Mouse (Mus musculus) forebrain, embryonic 15.5 days (tissue): ENCODE results near the gene Rnf144b. TPM values are rescaled to one million over a fixed set of nuclear protein-coding genes. Genes with fewer than 3 reads are reported as not detected.

Experiments used
- ATAC-seq: fragments of 200-750 bp; cut with Nextera tagmentation; replicated peaks from 2 replicates; pipeline ENCODE4 v1.8.0; 2017; ENCODE audit warnings: mild to moderate bottlenecking, moderate TSS enrichment, moderate library complexity
- H3K27ac ChIP-seq: fragments of 300-500 bp; sonication (generic); replicated peaks from 2 replicates; pipeline ENCODE4 v1.5.1; 2015; ENCODE audit warnings: mild to moderate bottlenecking, inconsistent platforms
- H3K27me3 ChIP-seq: fragments of 300-500 bp; sonication (generic); 2 replicates; pipeline ENCODE4 v1.6.1; 2015; ENCODE audit warnings: inconsistent platforms
- H3K36me3 ChIP-seq: fragments of 300-500 bp; sonication (generic); 2 replicates; pipeline ENCODE4 v1.6.1; 2015; ENCODE audit warnings: mild to moderate bottlenecking, inconsistent platforms
- H3K4me1 ChIP-seq: fragments of 300-500 bp; sonication (generic); 2 replicates; pipeline ENCODE4 v1.6.1; 2015; ENCODE audit warnings: inconsistent platforms
- H3K4me2 ChIP-seq: fragments of 300-500 bp; sonication (generic); replicated peaks from 2 replicates; pipeline ENCODE4 v1.6.1; 2015; ENCODE audit warnings: mild to moderate bottlenecking, inconsistent platforms
- H3K4me3 ChIP-seq: fragments of 300-500 bp; sonication (generic); 2 replicates; pipeline ENCODE4 v1.5.1; 2015; ENCODE audit warnings: mild to moderate bottlenecking, inconsistent platforms
- H3K9ac ChIP-seq: fragments of 300-500 bp; sonication (generic); replicated peaks from 2 replicates; pipeline ENCODE4 v1.6.1; 2015; ENCODE audit warnings: mild to moderate bottlenecking, inconsistent platforms
- H3K9me3 ChIP-seq: fragments of 300-500 bp; sonication (generic); 2 replicates; pipeline ENCODE4 v1.6.1; 2016; ENCODE audit warnings: inconsistent platforms
- WGBS: fragments of 180-500 bp; shearing (Covaris S2); methylation state at CpG from one replicate; pipeline ENCODE4 v1.1.7; 2015; ENCODE audit warnings: mixed read lengths; 5-methylcytosine and 5-hydroxymethylcytosine counted together
- polyA plus RNA-seq: library from polyadenylated mRNA; unstranded; fragments of >200 nt; fragmentation: Nextera tagmentation; extraction: Ambion mirVana; gene quantifications from 2 replicates; pipeline ENCODE4 v1.2.1, GENCODE M21; 2015

Gene Rnf144b
- polyA plus RNA-seq, 1 experiment from 2014 or later: 0.37 TPM

DNA sequence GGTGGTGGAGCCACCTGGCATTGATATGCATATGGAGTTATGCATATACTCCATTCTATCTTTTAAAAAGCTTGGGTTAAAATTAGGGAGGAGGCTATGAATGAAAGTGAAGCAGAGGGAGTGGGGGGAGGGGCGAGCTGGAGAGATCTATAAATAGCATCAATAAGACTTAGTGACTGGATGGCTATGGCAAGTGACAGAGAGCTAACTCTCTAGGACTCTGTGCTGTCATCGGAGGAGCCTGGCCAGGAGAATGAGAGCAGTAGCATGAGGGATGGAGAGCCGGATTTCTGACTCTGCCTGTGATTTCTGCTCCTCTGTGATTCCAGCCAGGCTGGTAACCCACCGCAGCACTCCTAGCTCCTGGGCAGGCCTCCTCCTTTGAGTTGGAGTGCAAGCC is 6.6 kb downstream of the Rnf144b start:
- H3K4me1 ChIP-seq: no peaks in the 10 kb centered on the region
- no peak overlapping the region for H3K9ac ChIP-seq
- 70% methylated on average over 4 of the region's 4 CpGs for WGBS
- H3K4me2 ChIP-seq: no peak overlapping the region
- no peak for ATAC-seq
- no peaks in the 10 kb centered on the region for H3K36me3 ChIP-seq
- H3K9me3 ChIP-seq: no peaks in the 10 kb centered on the region
- H3K27ac ChIP-seq: no peak overlapping the region
- no peak overlapping the region for H3K4me3 ChIP-seq
- H3K27me3 ChIP-seq: no peaks in the 10 kb centered on the region

DNA sequence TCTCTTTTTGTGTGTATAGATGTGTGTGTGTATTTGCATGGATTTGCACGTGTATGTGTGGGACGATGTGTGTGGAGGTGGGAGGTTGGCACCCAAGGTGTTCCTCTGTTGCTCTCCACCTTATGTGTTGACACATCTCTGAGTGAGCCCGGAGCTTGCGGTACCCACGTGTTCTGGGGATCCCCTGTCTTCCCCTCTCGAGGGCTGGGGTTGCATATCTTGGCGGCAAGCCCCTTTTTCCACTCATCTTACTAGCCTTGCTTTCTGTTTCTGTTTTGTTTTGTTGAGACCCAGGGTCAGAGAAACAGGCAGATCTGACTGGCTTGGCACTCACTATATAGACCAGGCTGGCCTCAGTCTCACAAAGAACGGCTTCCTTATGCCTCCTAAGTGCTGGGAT is 10.6 kb downstream of the Rnf144b start:
- Histone ChIP-seq H3K9me3 (no peaks in the 10 kb centered on the region), H3K4me3 (no peak overlapping the region), H3K9ac (no peak overlapping the region), H3K4me2 (no peak overlapping the region), H3K27ac (no peak overlapping the region), H3K36me3 (no peaks in the 10 kb centered on the region), H3K4me1 (no peaks in the 10 kb centered on the region), H3K27me3 (no peaks in the 10 kb centered on the region)
- WGBS: 82% methylated on average over 8 of the region's 8 CpGs
- ATAC-seq: no peak

DNA sequence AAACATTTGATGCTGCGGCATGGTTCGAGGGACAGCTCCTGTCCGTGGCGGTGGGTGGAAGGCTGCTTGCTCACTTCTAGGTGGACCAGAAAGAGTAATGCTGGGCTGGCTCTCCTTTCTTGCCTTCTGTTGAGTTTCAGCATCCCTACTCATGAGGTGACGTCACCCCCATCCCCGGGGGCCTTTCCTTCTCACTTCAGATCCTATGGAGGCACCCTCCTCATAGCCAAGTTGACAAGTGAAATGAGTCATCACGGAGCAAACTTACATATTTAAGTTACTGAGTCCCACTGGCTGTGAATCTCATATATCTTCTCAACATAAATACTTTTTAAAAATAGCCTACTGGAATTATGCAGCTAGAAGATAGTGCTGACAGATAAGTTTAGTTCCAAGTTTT is 12.4 kb downstream of the Rnf144b start:
- Histone ChIP-seq H3K9ac (no peak overlapping the region), H3K9me3 (peaks cover 7% of the 10 kb centered on the region; the same call in 1 of the 2 replicates), H3K36me3 (no peaks in the 10 kb centered on the region), H3K27me3 (no peaks in the 10 kb centered on the region), H3K4me3 (no peak overlapping the region), H3K4me1 (no peaks in the 10 kb centered on the region), H3K4me2 (no peak overlapping the region), H3K27ac (no peak overlapping the region)
- no peak for ATAC-seq
- WGBS: 95% methylated on average over 7 of the region's 7 CpGs

DNA sequence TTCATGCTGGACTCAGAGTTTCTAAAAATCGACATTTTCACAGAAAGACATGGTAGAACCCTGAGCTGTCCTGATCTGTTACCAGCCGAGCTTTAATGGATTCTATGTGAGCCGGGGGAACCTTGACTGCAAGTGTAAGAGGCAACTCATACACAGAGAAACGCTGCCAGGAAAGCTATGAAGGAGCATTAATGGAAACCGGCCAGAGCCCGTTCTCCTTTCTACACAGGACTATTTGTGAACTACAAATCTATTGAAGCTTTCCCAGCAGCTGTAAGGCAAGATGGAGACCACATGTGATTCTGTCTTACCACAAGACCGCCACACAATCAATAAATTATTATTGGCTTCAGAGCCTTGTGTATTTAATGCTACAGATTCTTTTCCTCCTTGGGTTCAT is 13.3 kb downstream of the Rnf144b start:
- no peaks in the 10 kb centered on the region for H3K27me3 ChIP-seq
- WGBS: 95% methylated on average over 7 of the region's 7 CpGs
- no peak overlapping the region for H3K9ac ChIP-seq
- no peak for ATAC-seq
- H3K9me3 ChIP-seq: peaks cover 7% of the 10 kb centered on the region; the same call in 1 of the 2 replicates
- no peaks in the 10 kb centered on the region for H3K36me3 ChIP-seq
- no peaks in the 10 kb centered on the region for H3K4me1 ChIP-seq
- H3K27ac ChIP-seq: no peak overlapping the region
- no peak overlapping the region for H3K4me2 ChIP-seq
- no peak overlapping the region for H3K4me3 ChIP-seq

DNA sequence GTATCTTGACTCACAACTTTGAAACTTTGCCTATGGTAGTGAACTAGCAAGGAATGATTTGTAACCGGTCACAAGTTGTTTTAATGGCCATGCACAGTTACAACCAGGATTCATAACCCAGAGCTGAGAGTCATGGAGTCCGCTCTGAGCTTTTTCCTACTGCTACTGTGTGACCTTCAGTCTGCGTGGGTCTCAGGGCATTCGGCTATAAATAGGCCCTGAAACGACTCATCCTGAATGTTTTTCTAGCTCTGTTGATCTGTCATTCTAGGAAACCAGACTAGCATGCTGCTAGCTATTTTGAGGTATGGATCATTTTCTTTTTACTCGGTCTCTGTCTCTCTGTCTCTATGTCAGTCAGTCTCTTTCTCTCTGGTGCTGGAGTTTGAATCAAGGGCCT is 20.3 kb downstream of the Rnf144b start:
- ATAC-seq: no peak
- no peak overlapping the region for H3K4me2 ChIP-seq
- H3K36me3 ChIP-seq: no peaks in the 10 kb centered on the region
- H3K27ac ChIP-seq: no peak overlapping the region
- no peaks in the 10 kb centered on the region for H3K27me3 ChIP-seq
- 84% methylated on average over 6 of the region's 6 CpGs for WGBS
- no peak overlapping the region for H3K9ac ChIP-seq
- H3K4me3 ChIP-seq: no peak overlapping the region
- no peaks in the 10 kb centered on the region for H3K4me1 ChIP-seq
- H3K9me3 ChIP-seq: peaks cover 7% of the 10 kb centered on the region; the same call in 1 of the 2 replicates

DNA sequence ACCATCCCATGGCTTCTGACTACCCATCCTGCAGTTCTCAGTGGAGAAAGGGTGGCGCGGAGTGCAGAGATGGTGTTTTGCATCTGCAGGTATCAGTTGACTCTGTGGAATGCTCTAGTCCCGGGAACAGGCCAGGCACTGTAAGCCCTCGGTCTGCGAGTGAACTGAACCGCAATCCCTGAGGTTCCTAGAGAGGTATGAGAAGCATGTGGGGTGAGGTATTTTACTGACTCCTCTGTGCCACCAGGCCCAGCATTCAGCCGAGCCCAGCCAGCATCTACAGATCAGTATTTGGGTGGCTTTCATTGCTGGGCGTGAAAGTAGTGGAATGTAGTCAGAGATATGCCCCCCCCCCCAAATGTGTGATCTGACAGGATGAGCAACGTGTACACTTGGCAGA is 23.5 kb downstream of the Rnf144b start:
- ATAC-seq: no peak
- Histone ChIP-seq H3K27me3 (no peaks in the 10 kb centered on the region), H3K36me3 (no peaks in the 10 kb centered on the region), H3K4me1 (no peaks in the 10 kb centered on the region), H3K4me2 (no peak overlapping the region), H3K9ac (no peak overlapping the region), H3K4me3 (no peak overlapping the region), H3K9me3 (no peaks in the 10 kb centered on the region), H3K27ac (no peak overlapping the region)
- WGBS: 83% methylated on average over 9 of the region's 9 CpGs

DNA sequence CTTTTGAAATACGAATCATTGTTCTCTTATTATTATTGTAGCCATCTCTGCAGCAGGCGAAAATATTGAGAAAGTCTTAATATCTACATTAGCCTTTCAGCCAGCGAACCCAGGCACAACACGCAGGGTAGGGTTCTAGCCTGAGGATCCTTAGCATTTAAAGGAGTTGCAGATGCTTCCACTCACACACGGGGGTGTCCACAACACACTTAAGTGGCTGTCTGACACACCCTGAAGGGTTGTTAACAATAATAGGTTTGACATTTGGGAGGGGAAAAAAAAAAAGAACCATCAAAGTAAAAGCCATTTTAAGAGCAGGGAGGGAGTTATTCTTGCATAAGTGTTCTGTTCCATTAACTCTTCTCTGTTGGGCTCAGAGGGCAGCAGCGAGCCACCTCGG is 23.9 kb downstream of the Rnf144b start:
- no peaks in the 10 kb centered on the region for H3K27me3 ChIP-seq
- no peak overlapping the region for H3K4me2 ChIP-seq
- H3K4me1 ChIP-seq: no peaks in the 10 kb centered on the region
- no peak overlapping the region for H3K9ac ChIP-seq
- no peak overlapping the region for H3K27ac ChIP-seq
- H3K9me3 ChIP-seq: no peaks in the 10 kb centered on the region
- H3K4me3 ChIP-seq: no peak overlapping the region
- ATAC-seq: no peak
- no peaks in the 10 kb centered on the region for H3K36me3 ChIP-seq
- WGBS: 78% methylated on average over 7 of the region's 7 CpGs

DNA sequence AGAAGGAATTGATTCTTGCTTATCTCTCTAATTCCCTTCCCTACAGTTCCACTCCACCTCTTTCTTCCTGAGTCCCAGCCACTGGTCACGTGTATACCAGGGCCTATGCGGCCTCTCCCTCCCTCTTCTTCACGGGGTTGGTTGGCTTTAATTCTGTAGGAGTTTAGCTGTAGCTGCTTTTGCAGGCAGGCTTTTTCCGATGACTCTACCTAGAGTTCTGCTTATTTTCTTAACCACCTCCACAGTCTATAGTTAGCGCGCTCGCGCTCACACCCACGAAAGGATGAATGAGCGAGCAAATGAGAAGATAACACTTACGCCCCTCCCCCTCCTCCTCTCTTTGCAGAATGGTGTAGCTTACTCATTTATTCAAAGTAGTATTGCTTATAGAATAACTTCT is 26.1 kb downstream of the Rnf144b start:
- Histone ChIP-seq H3K27me3 (no peaks in the 10 kb centered on the region), H3K9ac (no peak overlapping the region), H3K27ac (no peak overlapping the region), H3K4me3 (no peak overlapping the region), H3K4me2 (no peak overlapping the region), H3K4me1 (no peaks in the 10 kb centered on the region), H3K36me3 (no peaks in the 10 kb centered on the region), H3K9me3 (no peaks in the 10 kb centered on the region)
- WGBS: 63% methylated on average over 11 of the region's 11 CpGs
- no peak for ATAC-seq

DNA sequence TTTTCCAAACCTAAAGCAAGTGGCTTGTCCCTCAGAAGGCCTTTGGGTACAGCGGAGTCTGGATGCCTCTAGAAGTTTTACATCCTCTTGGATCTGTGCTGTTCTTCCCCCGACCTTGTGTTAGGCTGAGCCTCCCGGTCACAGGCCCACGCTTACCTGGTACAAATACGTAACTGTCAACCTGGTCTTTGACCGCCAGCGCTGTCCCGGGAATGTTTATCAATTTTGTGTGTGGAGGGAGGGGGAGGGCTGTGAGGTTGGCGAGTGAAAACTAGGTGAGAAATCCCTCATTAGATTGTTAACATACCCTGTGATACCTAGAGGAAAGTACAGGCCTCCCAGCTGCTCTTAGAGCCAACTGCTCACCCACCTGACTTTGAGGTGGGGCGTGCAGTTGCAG is 27.5 kb downstream of the Rnf144b start:
- ATAC-seq: no peak
- Histone ChIP-seq H3K4me3 (no peak overlapping the region), H3K36me3 (no peaks in the 10 kb centered on the region), H3K4me1 (no peaks in the 10 kb centered on the region), H3K9me3 (no peaks in the 10 kb centered on the region), H3K4me2 (no peak overlapping the region), H3K27ac (no peak overlapping the region), H3K27me3 (no peaks in the 10 kb centered on the region), H3K9ac (no peak overlapping the region)
- 95% methylated on average over 10 of the region's 10 CpGs for WGBS

DNA sequence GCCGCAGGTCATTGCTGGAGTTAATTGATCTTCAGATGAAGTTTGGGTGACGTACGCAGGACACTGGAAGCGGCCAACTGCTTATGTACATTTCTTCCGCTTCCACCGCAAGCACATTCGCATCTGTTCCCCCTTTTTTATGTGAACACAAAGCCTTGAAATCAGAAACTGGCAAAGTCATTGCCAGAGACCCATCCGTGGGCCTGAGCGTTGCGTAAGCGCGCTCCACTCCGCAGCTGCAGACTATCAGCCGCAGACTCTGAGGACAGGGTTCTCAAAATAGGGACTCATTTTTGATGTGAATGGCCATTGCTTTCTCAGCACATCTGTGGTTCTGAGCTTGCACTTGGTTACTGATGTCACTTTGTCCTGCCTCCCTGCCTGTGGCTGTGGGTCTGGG is 28.6 kb downstream of the Rnf144b start:
- H3K9ac ChIP-seq: no peak overlapping the region
- no peak overlapping the region for H3K27ac ChIP-seq
- H3K4me2 ChIP-seq: no peak overlapping the region
- WGBS: 91% methylated on average over 14 of the region's 14 CpGs
- no peak for ATAC-seq
- no peaks in the 10 kb centered on the region for H3K9me3 ChIP-seq
- no peak overlapping the region for H3K4me3 ChIP-seq
- no peaks in the 10 kb centered on the region for H3K27me3 ChIP-seq
- H3K36me3 ChIP-seq: no peaks in the 10 kb centered on the region
- H3K4me1 ChIP-seq: no peaks in the 10 kb centered on the region

DNA sequence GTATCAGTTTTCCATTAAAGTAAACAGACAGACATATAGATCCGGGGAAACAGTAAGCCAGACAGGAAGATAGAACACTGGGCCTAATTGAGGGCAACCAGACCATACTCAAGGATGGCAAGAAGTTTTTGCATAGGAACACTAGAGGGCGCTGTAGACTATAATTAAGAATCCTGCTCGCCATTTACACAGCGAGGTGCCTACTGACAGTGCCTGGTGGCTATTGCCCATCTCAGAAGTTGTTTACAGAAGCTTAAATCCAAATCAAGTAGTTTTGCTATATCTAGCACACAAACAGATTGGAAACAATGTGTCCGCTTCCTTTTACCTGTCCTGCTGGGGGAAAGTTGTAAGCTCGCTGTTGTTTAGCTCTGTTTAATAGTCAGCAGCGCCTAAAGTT is 29.9 kb downstream of the Rnf144b start:
- Histone ChIP-seq H3K4me1 (no peaks in the 10 kb centered on the region), H3K4me3 (no peak overlapping the region), H3K27me3 (no peaks in the 10 kb centered on the region), H3K36me3 (no peaks in the 10 kb centered on the region), H3K4me2 (no peak overlapping the region), H3K9me3 (no peaks in the 10 kb centered on the region), H3K9ac (no peak overlapping the region), H3K27ac (no peak overlapping the region)
- peak; percentile 78 for ATAC-seq
- WGBS: 26% methylated on average over 7 of the region's 7 CpGs

DNA sequence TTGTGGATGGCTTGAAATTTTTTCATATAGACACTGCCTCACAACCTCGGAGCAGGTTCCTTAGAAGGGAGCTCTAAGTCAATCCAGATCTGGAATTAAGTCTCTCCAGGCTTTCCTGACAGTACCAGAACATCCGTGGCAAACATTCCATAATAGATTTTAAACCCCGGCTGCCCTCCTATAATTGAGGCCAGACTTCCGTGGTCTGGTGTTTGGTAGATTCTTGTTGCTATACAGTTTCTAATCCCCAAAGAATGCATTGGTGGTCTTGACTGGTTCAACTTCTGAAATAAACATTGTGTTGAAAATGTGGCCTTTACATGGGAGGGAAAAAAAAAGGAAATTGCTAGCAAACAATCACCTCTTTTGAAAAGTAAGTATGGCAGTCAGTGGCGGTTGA is 30.8 kb downstream of the Rnf144b start:
- Histone ChIP-seq H3K4me3 (no peak overlapping the region), H3K27ac (no peak overlapping the region), H3K9me3 (no peaks in the 10 kb centered on the region), H3K4me2 (no peak overlapping the region), H3K27me3 (no peaks in the 10 kb centered on the region), H3K36me3 (no peaks in the 10 kb centered on the region), H3K4me1 (no peaks in the 10 kb centered on the region), H3K9ac (no peak overlapping the region)
- 73% methylated on average over 5 of the region's 5 CpGs for WGBS
- no peak for ATAC-seq

DNA sequence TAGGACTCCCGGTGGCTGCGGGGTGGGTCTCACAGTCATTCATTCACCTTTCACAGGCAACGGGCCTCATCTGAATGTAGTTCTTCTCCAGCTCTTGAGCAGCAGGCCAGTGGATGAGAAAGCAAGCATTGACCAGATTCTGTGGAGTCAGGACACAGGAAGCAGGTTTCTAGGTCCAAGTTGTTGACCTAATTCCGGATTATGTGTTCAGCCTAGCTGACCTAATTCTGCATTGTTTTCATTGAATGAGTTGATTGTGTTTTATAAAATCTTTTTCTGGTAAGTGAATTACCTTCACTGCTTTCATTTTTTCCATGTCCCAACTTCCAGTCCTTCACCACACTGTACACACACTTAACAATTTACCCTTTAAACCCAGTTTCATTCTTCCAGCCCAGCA is 32.4 kb downstream of the Rnf144b start:
- no peaks in the 10 kb centered on the region for H3K9me3 ChIP-seq
- H3K9ac ChIP-seq: no peak overlapping the region
- no peak overlapping the region for H3K4me2 ChIP-seq
- 49% methylated on average over 4 of the region's 4 CpGs for WGBS
- H3K36me3 ChIP-seq: no peaks in the 10 kb centered on the region
- H3K27me3 ChIP-seq: no peaks in the 10 kb centered on the region
- no peak for ATAC-seq
- H3K4me3 ChIP-seq: no peak overlapping the region
- no peak overlapping the region for H3K27ac ChIP-seq
- H3K4me1 ChIP-seq: no peaks in the 10 kb centered on the region
